Mouse (Mus musculus) stomach, postnatal 0 days (tissue): ENCODE data around the gene Wnk4.

ENCODE experiments used
- CTCF ChIP-seq: IDR thresholded peaks from 2 replicates; pipeline ENCODE4 v1.5.1; 2016; ENCODE audit warnings: antibody characterized with exemption, low read depth, mild to moderate bottlenecking, moderate library complexity
- EP300 ChIP-seq: optimal IDR thresholded peaks from 2 replicates; pipeline ENCODE3; 2016; ENCODE audit warnings: antibody characterized with exemption

- no peak for TF ChIP-seq CTCF
- no peak for TF ChIP-seq EP300
Measured at GRCm38 (mm10) chr11:101230061-101230511, 30.3 kb upstream of the Wnk4 start.
